Mouse (Mus musculus) thymus, adult 2 months (tissue): ENCODE measurements around the gene Pycard. TPM values are rescaled to one million over a fixed set of nuclear protein-coding genes. Genes with fewer than 3 reads are reported as not detected.
"Not testable (repeated sequence)": the region's sequence is repeated elsewhere in the genome, so short reads cannot be mapped to it uniquely, and the experiment has no call there.

ENCODE experiments used
- DNase-seq: peaks from one replicate; pipeline ENCODE4 v3.0.0; 2021
- H3K27ac ChIP-seq: fragments of 200-500 bp; 2 replicates; pipeline ENCODE4 v1.5.1; 2012; ENCODE audit warnings: low read length, control low read depth; ENCODE audit not compliant: control insufficient read depth, insufficient read depth
- H3K27me3 ChIP-seq: fragments of 200-500 bp; 2 replicates; pipeline ENCODE4 v1.6.1; 2012; ENCODE audit warnings: mild to moderate bottlenecking, low read length, moderate library complexity, mixed read lengths; ENCODE audit not compliant: control insufficient read depth, insufficient read depth
- H3K36me3 ChIP-seq: fragments of 200-500 bp; 2 replicates; pipeline ENCODE4 v1.6.1; 2012; ENCODE audit warnings: mild to moderate bottlenecking, low read length, moderate library complexity; ENCODE audit not compliant: control insufficient read depth, insufficient read depth
- H3K4me1 ChIP-seq: fragments of 200-500 bp; replicated peaks from 2 replicates; pipeline ENCODE4 v1.6.1; 2012; ENCODE audit warnings: low read length; ENCODE audit not compliant: control insufficient read depth, insufficient read depth
- H3K4me3 ChIP-seq: fragments of 200-500 bp; 2 replicates; pipeline ENCODE4 v1.5.1; 2012; ENCODE audit warnings: mild to moderate bottlenecking, low read length, control low read depth, moderate library complexity; ENCODE audit not compliant: control insufficient read depth, insufficient read depth
- CTCF ChIP-seq: fragments of 200-500 bp; IDR thresholded peaks from 2 replicates; pipeline ENCODE4 v1.5.1; 2012; ENCODE audit warnings: mild to moderate bottlenecking, control low read depth, low read length, moderate library complexity, borderline replicate concordance; ENCODE audit not compliant: control insufficient read depth, poor library complexity, insufficient read depth; ENCODE audit errors: extremely low read depth
- POLR2A ChIP-seq: fragments of 200-500 bp; IDR thresholded peaks from 2 replicates; pipeline ENCODE4 v1.6.1; 2012; ENCODE audit warnings: mild to moderate bottlenecking, low read length, control low read depth, moderate library complexity; ENCODE audit not compliant: control insufficient read depth, poor library complexity, insufficient read depth; ENCODE audit errors: extremely low read depth
- WGBS: fragments of 180-500 bp; shearing (Covaris S2); methylation state at CpG from one replicate; pipeline ENCODE4 v1.1.7; 2018; 5-methylcytosine and 5-hydroxymethylcytosine counted together
- polyA plus RNA-seq: library from polyadenylated mRNA; depleted of rRNA; stranded (reverse); fragments of >200 nt; gene quantifications from 2 replicates; pipeline ENCODE4 v1.2.3, GENCODE M21; 2012

The Pycard gene
- polyA plus RNA-seq, 1 experiment: 521 TPM

DNA sequence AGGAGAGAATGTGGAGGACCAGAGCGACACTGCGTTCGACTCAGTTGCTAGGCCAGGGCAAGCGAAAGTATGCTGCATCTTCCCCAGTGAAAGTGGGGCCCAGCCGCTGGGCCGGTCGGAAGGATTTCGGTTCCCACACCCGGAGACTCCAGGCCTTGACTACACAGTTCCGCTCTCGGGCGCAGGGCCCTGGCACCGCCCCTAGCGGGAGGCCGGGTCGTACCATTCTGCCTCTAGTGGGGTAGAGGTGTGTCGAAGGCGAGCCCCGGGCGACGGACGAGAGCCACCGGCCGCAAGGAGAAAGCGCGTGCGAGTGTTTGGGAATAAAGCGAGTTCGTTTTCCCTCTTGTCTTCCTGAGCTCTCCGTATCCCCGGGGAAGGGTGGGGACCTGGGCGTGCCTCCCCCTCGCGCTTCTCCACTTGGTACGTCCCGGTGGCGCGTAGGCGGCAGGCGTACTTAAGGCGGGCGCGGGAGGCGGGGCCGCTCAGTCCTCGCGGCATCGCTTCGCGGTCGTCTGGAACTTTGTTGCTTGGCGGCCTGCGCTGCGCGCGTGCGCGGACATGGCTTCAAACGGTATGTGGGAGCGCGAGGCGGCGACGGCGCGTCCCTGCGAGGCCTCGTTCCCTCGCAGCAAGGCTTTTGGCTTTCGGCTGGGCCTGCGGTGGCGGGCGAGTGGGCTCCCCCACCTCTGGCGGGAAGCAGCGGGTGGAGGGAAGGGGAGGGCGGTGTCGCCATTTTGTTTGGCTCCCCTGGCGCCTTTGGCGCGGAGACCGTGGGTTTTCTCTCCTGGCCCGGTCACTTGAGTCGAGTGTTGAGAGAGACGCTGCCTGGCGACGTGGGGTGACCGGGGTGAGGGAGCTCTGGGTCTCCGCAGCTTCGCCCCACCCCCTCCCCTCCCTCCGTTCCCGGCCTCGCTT, 26.4 kb downstream of the Pycard start, which contains the start of gene Fus:
Gene Fus (plus strand): TSS at position 454 of the 918 bp plus-strand sequence.
- WGBS: under 1% methylated on average over 92 of the region's 92 CpGs
- Histone ChIP-seq H3K27me3 (no peaks in the 10 kb centered on the region), H3K4me3 (peak within 1 kb of the TSS; percentile 88), H3K4me1 (peaks cover 10% of the 10 kb centered on the region), H3K27ac (peak within 1 kb of the TSS; percentile 75), H3K36me3 (peaks cover 26% of the 10 kb centered on the region)
- DNase-seq: peak; percentile 93
- 0 out of 2 replicates have a peak, but pooled peaks have one; percentile 30 for TF ChIP-seq CTCF
- peak; percentile 100 for TF ChIP-seq POLR2A

GRCm38 (mm10) chr7:127966371-127966918, 27.2 kb downstream of the Pycard start:
- TF ChIP-seq POLR2A: no peak
- no peak for TF ChIP-seq CTCF
- peak; percentile 14 for DNase-seq

DNA sequence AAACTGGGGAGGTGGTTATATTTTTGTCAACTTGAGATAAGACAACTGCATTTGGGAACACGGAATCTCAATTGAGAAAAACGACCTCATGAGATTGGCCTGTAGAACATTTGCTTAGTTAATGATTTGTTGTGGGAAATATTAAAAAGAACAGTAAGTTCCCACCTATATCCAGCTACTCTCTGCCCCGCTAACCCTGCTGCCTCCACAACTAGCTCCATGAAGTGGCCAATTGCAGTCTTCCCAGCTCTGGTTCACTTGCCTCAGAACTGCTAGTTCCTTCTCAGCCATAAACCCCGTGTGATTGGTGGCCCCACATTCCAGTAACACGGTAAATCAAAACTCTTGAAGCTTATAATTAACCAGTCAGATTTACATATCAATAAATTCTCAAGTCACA, 34.3 kb downstream of the Pycard start:
- no peak for DNase-seq
- no peak for TF ChIP-seq CTCF
- TF ChIP-seq POLR2A: no peak
- H3K27ac ChIP-seq: no peak overlapping the region
- H3K36me3 ChIP-seq: no peaks in the 10 kb centered on the region
- no peak overlapping the region for H3K4me3 ChIP-seq
- H3K4me1 ChIP-seq: no peaks in the 10 kb centered on the region
- H3K27me3 ChIP-seq: no peaks in the 10 kb centered on the region
- 81% methylated on average over 5 of the region's 5 CpGs for WGBS

More at GRCm38 (mm10) chr7:127966371-127966918, 27.2 kb downstream of the Pycard start:
- Histone ChIP-seq H3K36me3 (peaks cover 18% of the 10 kb centered on the region), H3K4me1 (peaks cover 10% of the 10 kb centered on the region), H3K27ac (peak overlapping the region; percentile 75), H3K4me3 (peak overlapping the region; percentile 88), H3K27me3 (no peaks in the 10 kb centered on the region)
- 10% methylated on average over 10 of the region's 10 CpGs for WGBS

DNA sequence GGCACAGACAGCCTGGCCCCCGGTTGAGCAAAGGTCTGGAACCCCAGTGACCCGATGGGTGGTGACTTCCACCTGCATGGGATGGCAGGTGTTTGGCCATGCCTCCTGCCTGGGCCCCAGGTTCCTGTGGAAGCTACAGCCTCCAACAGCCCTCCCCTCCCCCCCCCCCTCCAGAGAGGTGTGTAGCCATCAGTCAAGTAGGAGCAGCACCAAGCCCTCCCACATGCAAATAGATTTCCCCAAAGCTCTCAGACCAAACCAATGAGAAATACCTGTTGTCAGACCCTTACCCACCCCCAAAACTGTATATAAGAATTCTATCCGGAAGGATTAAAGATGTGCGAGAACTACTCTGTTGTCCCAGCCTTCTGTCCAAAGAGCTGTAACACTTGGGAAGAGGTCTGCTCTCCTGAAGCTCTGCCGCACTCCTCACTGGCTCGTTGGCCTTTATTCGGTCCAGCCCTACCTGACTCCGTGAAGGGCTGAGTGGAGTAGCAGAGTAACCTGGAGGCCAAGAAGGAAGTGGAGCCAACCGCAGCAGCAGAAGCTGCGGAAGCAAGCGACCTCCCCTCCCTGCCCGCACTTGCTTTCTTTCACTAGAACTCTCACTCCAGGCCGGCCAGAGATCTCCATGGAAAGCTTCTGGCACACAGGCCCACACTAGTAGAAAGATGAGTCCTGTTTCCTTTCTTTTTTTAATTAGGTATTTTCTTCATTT, 40.6 kb downstream of the Pycard start:
- Histone ChIP-seq H3K36me3 (no peaks in the 10 kb centered on the region), H3K27me3 (no peaks in the 10 kb centered on the region), H3K27ac (no peak overlapping the region; the same call in 1 of the 2 replicates), H3K4me3 (peak overlapping the region; percentile 9; the same call in 1 of the 2 replicates), H3K4me1 (peaks cover 7% of the 10 kb centered on the region)
- DNase-seq: peak; percentile 29
- TF ChIP-seq POLR2A (no peak), CTCF (no peak)
- WGBS: 13% methylated on average over 13 of the region's 13 CpGs

DNA sequence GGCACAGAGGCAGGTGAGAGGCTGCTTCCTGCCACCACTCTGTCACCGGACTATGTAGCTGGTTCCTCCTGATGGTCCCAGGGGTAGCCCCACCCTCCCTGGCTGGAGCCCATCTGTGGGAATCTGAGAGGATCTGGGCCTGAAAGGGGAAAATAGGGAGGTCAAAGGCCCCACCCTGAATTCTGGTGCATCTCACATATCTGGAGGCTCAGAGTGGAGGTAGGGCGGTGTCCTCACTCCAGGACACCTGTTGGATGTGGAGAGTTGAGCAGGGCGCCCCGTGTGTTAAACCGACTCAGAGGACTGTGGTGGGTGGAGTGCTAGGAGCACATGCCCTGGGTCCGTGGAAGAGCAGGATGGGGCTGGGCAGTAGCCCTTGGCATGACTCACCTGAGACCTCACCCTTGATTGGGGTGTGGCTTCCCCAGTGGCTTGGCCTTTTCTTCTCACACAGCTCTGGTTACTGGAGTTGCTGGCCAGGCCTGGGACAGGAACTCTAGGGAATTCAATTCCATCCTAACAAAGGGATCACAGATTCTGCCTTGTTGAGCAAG, 47.1 kb downstream of the Pycard start, which contains the start of gene Prss36:
Gene Prss36 (minus strand): TSS at position 256 of the 554 bp plus-strand sequence.
- DNase-seq: no peak
- H3K27ac ChIP-seq: no peak within 1 kb of the TSS
- H3K4me3 ChIP-seq: no peak within 1 kb of the TSS
- WGBS: 94% methylated on average over 6 of the region's 6 CpGs
- H3K36me3 ChIP-seq: no peaks in the 10 kb centered on the region
- H3K4me1 ChIP-seq: no peaks in the 10 kb centered on the region
- no peak for TF ChIP-seq POLR2A
- no peak for TF ChIP-seq CTCF
- H3K27me3 ChIP-seq: no peaks in the 10 kb centered on the region

- TF ChIP-seq CTCF: no peak
- TF ChIP-seq POLR2A: no peak
- no peaks in the 10 kb centered on the region for H3K4me1 ChIP-seq
- no peak for DNase-seq
- H3K36me3 ChIP-seq: no peaks in the 10 kb centered on the region
- 69% methylated on average over 23 of the region's 23 CpGs for whole genome bisulfite sequencing
- no peak overlapping the region for H3K4me3 ChIP-seq
- no peak overlapping the region for H3K27ac ChIP-seq
- no peaks in the 10 kb centered on the region for H3K27me3 ChIP-seq
Measured at GRCm38 (mm10) chr7:127944614-127945013, 49.1 kb downstream of the Pycard start.

DNA sequence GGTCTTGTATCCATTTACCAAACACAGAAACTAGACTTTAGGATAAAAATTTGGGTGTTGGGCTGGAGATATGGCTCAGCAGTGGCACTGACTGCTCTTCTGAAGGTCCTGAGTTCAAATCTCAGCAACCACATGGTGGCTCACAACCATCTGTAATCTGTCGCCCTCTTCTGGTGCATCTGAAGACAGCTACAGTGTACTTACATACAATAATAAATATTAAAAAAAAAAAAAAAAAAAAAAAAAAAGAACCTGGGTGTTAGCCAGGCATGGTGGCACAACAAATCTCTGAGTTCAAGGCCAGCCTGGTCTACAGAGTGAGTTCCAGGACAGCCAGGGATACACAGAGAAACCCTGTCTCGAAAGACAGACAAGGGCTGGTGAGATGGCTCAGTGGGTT, 51.6 kb downstream of the Pycard start:
- 56% methylated on average over 2 of the region's 2 CpGs for WGBS
- not testable (repeated sequence) for DNase-seq, H3K27me3 ChIP-seq, H3K27ac ChIP-seq, H3K4me1 ChIP-seq, H3K36me3 ChIP-seq, H3K4me3 ChIP-seq
